Mouse (Mus musculus): ENCODE data around the gene Glt8d1.

GRCm38 (mm10) chr14:31017854-31018253 lies 16.7 kb downstream of the Glt8d1 start:
- TF ChIP-seq EP300 (optimal IDR thresholded peaks at IDR 0.05) (no peak), CTCF (IDR thresholded peaks at IDR 0.05; ENCODE audit: low read depth) (peak; percentile 58)
